Mouse (Mus musculus): ENCODE data around the gene BC035044.

- TF ChIP-seq CTCF (IDR thresholded peaks at IDR 0.05; ENCODE audit: low read depth, low read length): no peak
- no peak for TF ChIP-seq POLR2A (IDR thresholded peaks at IDR 0.05; ENCODE audit: insufficient read depth, low read length)
Observed at GRCm38 (mm10) chr6:128838342-128839265, 52.3 kb downstream of the BC035044 start.

Measured in ES-Bruce4 (cell line).